Mouse (Mus musculus) E14TG2a.4 (cell line): ENCODE data around the gene Rpl22.

Experiments
- CTCF ChIP-seq: conservative IDR thresholded peaks from 2 replicates; pipeline ENCODE4 v1.5.1; 2014; ENCODE audit warnings: low read length
- NANOG ChIP-seq: IDR thresholded peaks from 2 replicates; pipeline ENCODE4 v1.6.1; 2014; ENCODE audit warnings: borderline replicate concordance, low read length, mixed read lengths
- POU5F1 ChIP-seq: IDR thresholded peaks from 2 replicates; pipeline ENCODE4 v1.6.1; 2014; ENCODE audit warnings: low read length, borderline replicate concordance

GRCm38 (mm10) chr4:152294188-152294929 lies 31.2 kb upstream of the Rpl22 start:
- TF ChIP-seq CTCF (peak; percentile 47), POU5F1 (no peak), NANOG (no peak)
